Mouse (Mus musculus) 3T3-L1 (cell line): Measurements from ENCODE around the gene Scfd1.

Experiments used
- DNase-seq: peaks from one replicate; pipeline ENCODE4 v3.0.0-alpha.2; 2015; ENCODE audit warnings: low read depth, low spot score

Gene Scfd1

GRCm38 (mm10) chr12:51377003-51377887, at the start of gene Scfd1:
Gene Scfd1 (plus strand): TSS chr12:51377510.
- peak; percentile 95 for DNase-seq

DNA sequence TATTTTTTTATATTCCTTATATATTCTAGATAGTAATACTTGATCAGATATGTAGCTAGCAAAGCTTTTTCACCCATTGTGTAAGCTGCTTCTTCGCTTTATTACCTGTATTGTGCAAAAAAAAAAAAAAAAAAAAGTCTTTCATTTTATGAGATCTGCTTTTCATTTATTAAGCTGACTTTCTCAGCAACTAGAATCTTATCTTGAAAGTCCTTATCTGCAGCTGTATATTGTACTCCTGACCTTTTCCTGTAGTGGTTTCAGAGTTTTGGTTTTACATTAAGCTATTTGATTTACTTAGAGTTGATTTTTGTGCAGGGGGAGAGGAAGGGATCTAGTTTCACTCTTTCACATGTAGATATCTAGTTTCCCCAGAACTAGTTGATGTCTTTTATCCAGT, 40.3 kb upstream of the Scfd1 start:
- no peak for DNase-seq

GRCm38 (mm10) chr12:51346121-51346520, 31.2 kb upstream of the Scfd1 start:
- DNase-seq, result no peak

- peak; percentile 90 for DNase-seq
Measured at GRCm38 (mm10) chr12:51347988-51348697, 29.2 kb upstream of the Scfd1 start, which contains the start of gene G2e3. Gene G2e3 (plus strand): TSS chr12:51348061.

- DNase-seq, result no peak
Measured at GRCm38 (mm10) chr12:51348698-51348998, 28.7 kb upstream of the Scfd1 start.

GRCm38 (mm10) chr12:51355296-51355695, 22.0 kb upstream of the Scfd1 start:
- DNase-seq, result peak; percentile 28

- no peak for DNase-seq
Measured at GRCm38 (mm10) chr12:51361294-51361693, 16.0 kb upstream of the Scfd1 start.

- DNase-seq, result no peak
Measured at GRCm38 (mm10) chr12:51362898-51363297, 14.4 kb upstream of the Scfd1 start.

- no peak for DNase-seq
Measured at GRCm38 (mm10) chr12:51368504-51368903, 8.8 kb upstream of the Scfd1 start.

GRCm38 (mm10) chr12:51377888-51378190, 529 bp downstream of the Scfd1 start:
- DNase-seq, result no peak

DNA sequence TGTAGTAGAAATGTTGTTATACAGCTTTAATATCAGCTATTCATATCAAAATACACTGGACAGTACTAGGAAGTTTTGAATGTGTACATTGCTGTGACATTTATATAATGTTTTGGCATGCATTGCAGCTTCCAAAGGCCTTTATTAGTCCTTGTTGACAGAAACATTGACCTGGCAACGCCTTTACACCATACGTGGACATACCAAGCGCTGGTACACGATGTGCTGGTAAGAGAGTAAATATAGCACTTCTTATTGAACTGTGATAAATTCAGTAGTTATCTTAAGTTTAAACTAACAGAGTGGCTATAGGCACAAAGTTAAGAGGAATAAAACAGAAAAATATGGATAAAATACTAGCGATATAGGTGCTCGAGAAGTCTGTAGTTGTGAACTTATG, 22.6 kb downstream of the Scfd1 start:
- DNase-seq, result no peak

DNA sequence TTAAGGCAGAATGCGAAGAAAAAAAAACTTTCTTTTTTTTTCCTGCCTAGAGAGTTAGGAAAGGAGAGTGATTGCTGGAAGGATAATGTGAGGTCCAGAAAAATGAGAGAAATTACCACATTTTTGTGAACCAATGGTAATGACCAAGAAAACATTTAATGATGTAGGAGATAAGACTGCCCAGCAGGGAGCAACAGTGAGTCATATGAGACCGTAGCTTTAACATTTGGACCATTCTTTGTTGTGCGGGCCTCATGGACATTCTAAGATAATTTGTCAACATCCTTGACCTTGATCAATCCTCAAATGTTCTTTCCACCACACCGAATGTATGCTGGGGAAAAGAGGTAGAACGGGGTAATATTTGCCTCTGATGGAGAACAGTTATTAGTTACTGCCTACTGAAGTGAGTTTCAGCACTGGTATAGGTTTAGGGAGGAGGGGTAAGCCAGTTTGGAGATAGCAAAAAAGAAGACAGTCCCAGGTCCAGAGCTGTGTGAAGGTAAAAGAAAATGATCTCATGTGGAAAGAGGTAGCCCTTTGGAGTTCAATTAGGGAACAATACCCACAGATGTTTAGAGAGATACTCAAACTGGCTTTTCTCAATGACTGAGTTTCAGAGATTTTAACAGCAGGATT, 24.9 kb downstream of the Scfd1 start:
- DNase-seq, result peak; percentile 63

- DNase-seq, result peak; percentile 46
Measured at GRCm38 (mm10) chr12:51403987-51404586, 26.8 kb downstream of the Scfd1 start.

DNA sequence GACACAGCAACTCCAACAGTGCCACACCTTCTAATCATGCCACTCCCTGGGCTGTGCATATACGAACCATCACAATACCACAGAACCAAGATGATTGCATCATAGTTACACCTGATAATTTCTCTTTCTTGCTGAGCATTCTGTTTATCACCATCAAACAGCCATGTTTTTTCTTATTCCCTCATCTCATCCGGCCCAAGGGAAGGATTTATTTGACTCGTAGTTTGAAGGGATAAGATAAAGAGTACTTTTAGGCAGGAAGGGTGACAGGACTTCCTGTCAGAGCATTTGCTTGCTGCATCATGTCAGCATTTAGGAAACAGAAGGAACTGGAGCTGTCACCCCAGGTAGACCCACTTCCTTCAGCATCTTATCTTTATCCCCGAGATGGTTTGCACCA, 34.1 kb downstream of the Scfd1 start:
- no peak for DNase-seq

DNA sequence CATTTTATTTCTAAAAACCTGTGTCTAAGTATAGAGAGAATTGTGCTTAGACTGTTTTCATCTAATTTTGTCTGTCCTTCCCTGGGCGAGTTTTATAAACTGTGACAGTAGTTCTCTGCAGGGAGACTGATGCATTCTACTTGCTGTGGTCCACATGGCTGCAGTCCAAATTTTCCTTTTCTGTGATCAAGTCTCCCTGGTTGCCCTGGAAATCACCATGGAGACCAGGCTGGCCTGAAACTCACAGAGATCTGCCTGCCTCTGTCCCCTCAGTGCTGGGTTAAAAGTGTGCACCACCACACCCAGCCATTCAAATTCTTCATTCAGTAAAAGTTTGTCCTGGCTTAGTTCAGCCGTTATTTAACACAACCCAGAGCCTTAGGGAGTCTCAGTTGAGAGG, 60.2 kb downstream of the Scfd1 start:
- no peak for DNase-seq

DNA sequence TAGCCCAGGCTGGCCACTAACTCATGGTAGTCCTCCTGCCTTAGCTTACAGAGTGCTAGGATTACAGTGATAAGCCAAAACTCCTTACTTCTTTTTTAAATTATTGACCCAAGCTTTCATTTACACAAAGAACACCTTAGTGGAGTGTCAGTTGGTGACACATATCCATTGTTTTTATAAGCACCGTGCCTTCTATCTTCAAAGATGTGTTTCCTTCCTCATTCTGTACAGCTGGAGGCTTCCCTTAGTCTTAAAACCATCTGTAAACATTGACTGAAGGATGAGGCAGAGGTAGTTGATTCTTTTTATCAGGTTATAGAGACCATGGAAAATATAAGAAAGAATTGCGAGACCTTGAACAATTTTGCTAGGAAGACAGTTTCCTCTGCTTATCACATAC, 61.0 kb downstream of the Scfd1 start:
- no peak for DNase-seq

GRCm38 (mm10) chr12:51449303-51449702, 72.0 kb downstream of the Scfd1 start:
- no peak for DNase-seq

- DNase-seq, result no peak
Measured at GRCm38 (mm10) chr12:51470881-51471280, 93.6 kb downstream of the Scfd1 start.

- no peak for DNase-seq
Measured at GRCm38 (mm10) chr12:51481246-51481645, 103.9 kb downstream of the Scfd1 start.

DNA sequence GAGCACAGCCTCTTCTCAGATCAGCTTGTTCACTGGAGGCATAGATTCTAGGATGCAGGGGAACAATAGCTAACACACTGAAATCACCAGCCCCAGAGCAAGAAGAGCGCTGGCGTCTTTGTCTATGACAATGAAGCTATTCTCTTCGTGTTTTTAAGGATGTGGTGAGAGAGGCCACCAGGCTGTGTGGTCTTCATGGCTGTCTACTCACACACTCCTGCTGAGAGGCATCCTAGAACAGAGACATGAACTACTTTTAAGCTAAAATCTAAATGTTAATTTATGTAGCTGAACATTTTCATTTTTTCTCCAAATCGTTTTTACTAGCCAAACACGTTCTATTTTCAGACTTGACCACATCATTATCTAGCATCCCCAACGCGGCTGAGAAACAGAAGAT, 114.7 kb downstream of the Scfd1 start:
- DNase-seq, result no peak

- no peak for DNase-seq
Measured at GRCm38 (mm10) chr12:51493476-51493875, 116.2 kb downstream of the Scfd1 start.

- no peak for DNase-seq
Measured at GRCm38 (mm10) chr12:51494641-51495040, 117.3 kb downstream of the Scfd1 start.
